Mouse (Mus musculus) telencephalon, adult 2 months (tissue): ENCODE data around the gene Pde6g.
A peak's percentile ranks its signal among the peaks of the same experiment; 100 is the strongest.

ENCODE experiments used
- DNase-seq: peaks from one replicate; pipeline ENCODE4 v3.0.0-alpha.2; 2011; ENCODE audit warnings: low read depth, low spot score

Pde6g gene

GRCm38 (mm10) chr11:120453306-120453705, at the start of gene Pde6g:
Gene Pde6g, minus strand, starts transcription at chr11:120453500.
- no peak for DNase-seq

GRCm38 (mm10) chr11:120501701-120502100, 48.4 kb upstream of the Pde6g start:
- DNase-seq, result no peak

- DNase-seq, result no peak
Observed at GRCm38 (mm10) chr11:120501018-120501417, 47.7 kb upstream of the Pde6g start.

GRCm38 (mm10) chr11:120500357-120500756, 47.1 kb upstream of the Pde6g start:
- DNase-seq, result no peak

- DNase-seq, result no peak
Observed at GRCm38 (mm10) chr11:120499894-120500293, 46.6 kb upstream of the Pde6g start.

- no peak for DNase-seq
Observed at GRCm38 (mm10) chr11:120498891-120499290, 45.6 kb upstream of the Pde6g start.

GRCm38 (mm10) chr11:120498226-120498625, 44.9 kb upstream of the Pde6g start:
- no peak for DNase-seq

GRCm38 (mm10) chr11:120497436-120497835, 44.1 kb upstream of the Pde6g start:
- no peak for DNase-seq

- no peak for DNase-seq
Observed at GRCm38 (mm10) chr11:120493911-120494310, 40.6 kb upstream of the Pde6g start.

- no peak for DNase-seq
Observed at GRCm38 (mm10) chr11:120493351-120493750, 40.1 kb upstream of the Pde6g start.

- no peak for DNase-seq
Observed at GRCm38 (mm10) chr11:120492878-120493203, 39.5 kb upstream of the Pde6g start.

- DNase-seq, result peak; percentile 27
Observed at GRCm38 (mm10) chr11:120492024-120492877, 39.0 kb upstream of the Pde6g start.

GRCm38 (mm10) chr11:120491317-120492023, 38.2 kb upstream of the Pde6g start, which contains the start of gene Slc25a10:
Gene Slc25a10, plus strand, starts transcription at chr11:120491840.
- peak; percentile 65 for DNase-seq

- DNase-seq, result no peak
Observed at GRCm38 (mm10) chr11:120490291-120491046, 37.2 kb upstream of the Pde6g start.

GRCm38 (mm10) chr11:120489054-120489761, 35.9 kb upstream of the Pde6g start:
- DNase-seq, result peak; percentile 53

GRCm38 (mm10) chr11:120488516-120488915, 35.2 kb upstream of the Pde6g start:
- no peak for DNase-seq

GRCm38 (mm10) chr11:120485251-120485650, 32.0 kb upstream of the Pde6g start:
- no peak for DNase-seq

GRCm38 (mm10) chr11:120484265-120484981, 31.1 kb upstream of the Pde6g start, which contains the start of gene Mrpl12:
Gene Mrpl12, plus strand, starts transcription at chr11:120484613.
- DNase-seq, result peak; percentile 97

- DNase-seq, result no peak
Observed at GRCm38 (mm10) chr11:120483448-120483934, 30.2 kb upstream of the Pde6g start.

GRCm38 (mm10) chr11:120472052-120472451, 18.8 kb upstream of the Pde6g start:
- no peak for DNase-seq

- DNase-seq, result no peak
Observed at GRCm38 (mm10) chr11:120467736-120468092, 14.4 kb upstream of the Pde6g start.
